Mouse (Mus musculus): ENCODE measurements at regions not wholly inside any gene's neighbourhood (a gene's known extent, or its start where the extent isn't known, plus 50 kb on each side); places are given as distances from the start of the nearest gene placed in this dataset.

DNA sequence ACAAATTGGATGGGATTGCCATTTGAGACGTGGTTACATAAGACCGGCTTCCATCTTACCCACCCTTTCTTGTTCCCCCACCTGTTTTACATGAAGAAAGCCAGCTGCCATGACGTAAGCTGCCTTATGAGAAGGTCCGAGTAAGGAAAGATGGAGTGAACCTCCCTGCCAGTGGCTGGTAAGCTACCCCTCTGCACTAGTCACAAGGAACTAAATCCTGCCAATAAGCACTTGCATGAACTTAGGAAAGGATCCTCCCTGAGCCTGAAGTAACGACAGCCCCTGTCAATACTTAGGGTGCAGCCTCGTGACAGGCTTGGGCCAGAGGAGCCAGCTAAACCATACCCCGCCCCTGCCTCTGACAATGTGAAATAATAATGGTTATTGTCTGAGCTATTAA, 62.8 kb upstream of the Gm47985 start:
- DNase-seq (ENCODE audit: low read depth), result no peak

DNA sequence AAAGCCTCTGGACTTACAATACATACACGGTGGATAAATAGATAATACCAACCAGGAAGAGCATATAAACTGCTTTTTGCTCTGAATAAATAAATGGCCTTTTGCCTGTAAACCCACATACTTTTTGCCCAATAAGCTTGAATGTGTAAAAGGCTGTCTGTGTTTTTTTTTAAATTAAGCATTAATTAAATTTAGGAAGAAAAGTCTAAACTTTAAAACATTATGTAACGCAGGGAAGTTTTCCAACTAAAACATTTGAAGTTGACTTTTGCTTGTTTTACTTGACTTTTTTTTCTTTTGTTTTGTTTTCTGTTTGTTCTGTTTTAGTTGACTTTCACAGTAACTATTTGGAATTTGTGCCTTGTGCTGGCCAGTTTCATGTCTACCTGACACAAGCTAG, 60.7 kb upstream of the Gm47985 start:
- no peak for DNase-seq (ENCODE audit: low read depth)

DNA sequence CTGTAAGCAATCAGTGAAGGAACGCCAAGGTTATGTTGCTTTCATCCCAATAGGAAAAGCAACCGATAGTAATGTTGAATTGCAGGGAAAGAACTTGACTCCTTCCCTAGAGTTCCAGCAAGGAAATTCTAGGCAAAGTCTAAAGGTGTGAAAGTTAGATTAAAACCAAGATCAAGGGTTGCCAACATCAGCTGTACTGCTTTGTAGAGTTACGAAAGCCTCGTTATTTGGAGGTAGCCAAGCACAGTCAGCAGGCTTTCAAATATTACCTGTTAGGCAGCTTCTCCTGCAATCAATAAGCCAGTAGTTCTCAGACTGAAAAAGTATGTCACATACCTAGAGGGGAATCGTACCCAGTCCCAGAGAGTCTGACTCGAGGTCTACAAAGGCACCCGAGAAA, 58.4 kb upstream of the Gm47985 start:
- DNase-seq (ENCODE audit: low read depth), result no peak

DNA sequence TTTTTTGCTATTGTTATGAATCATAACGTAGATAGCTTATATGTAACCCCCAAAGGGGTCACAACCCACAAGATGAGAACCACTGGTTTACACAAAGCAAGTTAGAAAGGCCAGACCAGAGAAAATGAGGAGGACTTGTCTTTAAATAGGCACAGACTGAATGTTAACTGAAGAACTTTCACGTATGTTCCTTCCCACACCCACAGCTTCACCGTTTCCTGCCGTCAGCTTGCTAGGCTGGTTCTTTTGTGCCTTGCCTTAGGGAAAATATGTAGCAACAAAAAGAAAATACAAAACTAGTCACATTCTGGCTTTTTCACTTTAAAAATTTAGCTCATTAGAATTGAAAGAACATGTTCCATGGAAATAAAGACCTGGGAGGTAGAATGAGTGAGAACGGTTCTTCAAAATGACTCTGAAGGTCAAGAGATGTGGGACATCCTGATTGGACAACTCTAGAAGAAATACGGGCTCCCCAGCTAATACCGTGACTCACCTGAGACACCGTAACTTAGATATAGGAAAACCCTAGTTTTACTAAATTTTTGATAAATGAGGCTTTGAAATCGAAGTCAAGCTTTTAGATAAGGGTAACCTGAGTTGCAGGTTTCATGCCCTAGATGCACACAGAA, 57.2 kb upstream of the Gm47985 start:
- no peak for DNase-seq (ENCODE audit: low read depth)

DNA sequence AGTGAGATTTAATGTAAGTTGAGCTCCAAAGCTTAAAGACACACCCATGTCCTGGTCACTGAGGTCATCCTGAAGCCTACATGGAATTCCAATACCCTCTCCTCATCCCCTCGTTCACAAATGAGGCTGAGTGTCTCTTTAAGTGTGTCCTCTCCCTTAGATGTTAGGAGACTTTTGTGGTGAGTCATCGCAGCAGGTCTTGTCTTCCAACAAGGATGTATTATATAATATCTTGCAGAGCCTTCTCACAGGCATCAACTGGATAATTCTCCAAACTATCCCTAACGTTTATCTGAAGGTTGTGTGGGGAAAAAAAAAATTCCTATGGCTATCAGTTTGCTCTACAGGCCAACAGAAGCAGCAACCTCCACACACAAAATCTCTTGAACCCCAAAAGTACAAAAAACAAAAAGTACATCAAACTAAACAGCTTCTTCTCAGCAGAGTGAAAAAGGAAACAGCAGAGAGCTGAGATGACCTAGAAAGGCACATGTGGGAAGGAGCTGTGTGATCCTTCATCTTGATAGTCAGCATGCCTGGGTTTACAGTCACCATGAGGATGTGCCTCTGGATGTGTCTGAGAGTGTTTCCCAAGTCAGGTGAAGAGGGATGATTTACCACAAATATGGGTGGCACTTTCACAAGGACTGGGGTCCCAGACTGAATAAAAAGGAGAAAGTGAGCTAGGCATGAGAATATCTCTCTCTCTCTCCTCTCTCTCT, 56.4 kb upstream of the Gm47985 start:
- DNase-seq (ENCODE audit: low read depth), result no peak

DNA sequence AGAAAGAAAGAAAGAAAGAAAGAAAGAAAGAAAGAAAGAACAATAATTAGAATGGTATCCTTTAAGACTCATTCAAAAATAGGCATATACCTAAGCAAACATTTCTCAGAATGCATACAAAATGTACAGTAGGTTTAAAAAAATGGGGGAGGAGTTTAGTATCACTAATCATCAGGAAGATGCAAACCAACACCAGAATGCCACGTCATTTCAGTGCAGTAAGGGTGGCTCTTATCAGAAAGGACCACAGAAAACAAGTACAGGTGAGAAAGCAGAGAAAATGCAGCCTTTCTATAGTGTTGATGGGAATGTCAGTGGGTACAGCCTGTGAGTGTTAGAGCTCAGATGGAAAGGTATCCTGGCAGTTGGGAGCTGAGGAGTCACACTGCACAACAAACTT, 55.6 kb upstream of the Gm47985 start:
- DNase-seq (ENCODE audit: low read depth), result no peak

DNA sequence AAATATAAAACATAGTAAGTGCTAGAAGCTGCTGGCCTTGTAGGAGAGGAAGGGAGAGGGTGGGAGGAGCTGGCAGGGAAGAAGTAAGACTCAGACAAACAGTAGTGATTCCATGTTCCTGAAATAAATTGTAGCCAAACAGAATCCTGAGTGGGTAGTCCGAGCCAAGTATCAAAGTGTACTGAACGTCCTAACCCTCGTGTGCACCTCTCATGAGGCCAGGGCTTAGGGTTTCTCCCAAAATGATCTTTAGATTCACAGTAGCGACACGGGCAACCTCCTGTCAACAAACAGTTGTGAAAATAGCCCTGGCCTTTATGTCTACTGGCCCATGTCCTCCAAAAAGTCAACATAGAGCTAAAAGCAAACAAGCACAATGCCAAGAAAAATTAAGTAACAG, 54.3 kb upstream of the Gm47985 start:
- no peak for DNase-seq (ENCODE audit: low read depth)

DNA sequence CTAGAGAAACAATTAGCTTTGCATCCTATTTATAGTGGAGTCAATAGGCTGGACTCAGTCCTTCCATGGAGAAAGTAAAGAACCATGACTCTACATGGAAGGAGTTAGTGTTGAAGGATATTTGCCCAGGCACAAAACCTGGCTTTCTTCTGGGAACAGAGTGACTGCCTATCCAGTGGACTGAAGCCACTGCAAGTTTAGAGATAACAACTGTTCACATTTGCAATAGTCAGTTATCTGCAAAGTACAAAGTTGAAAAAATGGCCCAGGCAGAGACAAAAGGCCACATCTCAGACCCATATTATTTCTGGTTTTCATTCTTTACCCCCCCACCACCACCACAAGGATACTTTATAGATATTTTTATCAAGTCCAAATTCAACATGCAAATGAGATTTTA, 53.4 kb upstream of the Gm47985 start:
- DNase-seq (ENCODE audit: low read depth), result no peak

DNA sequence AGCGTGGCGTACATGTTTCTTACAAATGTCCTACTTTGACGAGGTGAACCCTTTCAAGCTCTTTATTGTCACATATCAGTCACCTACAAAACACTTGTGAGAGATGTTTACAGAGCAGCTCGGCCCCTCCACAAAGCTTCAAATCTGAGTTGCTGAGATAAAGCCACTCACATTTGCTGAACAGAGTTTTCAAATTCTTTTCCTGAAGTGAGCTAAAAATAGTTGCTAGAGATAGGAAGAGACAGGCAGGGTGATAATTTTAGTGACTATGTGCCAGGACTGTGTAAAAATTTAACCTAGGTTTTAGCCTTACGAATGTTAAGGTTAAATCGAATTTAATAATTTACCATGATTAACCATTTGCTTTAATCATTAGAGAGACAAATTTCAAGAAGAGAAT, 52.3 kb upstream of the Gm47985 start:
- DNase-seq (ENCODE audit: low read depth), result no peak

DNA sequence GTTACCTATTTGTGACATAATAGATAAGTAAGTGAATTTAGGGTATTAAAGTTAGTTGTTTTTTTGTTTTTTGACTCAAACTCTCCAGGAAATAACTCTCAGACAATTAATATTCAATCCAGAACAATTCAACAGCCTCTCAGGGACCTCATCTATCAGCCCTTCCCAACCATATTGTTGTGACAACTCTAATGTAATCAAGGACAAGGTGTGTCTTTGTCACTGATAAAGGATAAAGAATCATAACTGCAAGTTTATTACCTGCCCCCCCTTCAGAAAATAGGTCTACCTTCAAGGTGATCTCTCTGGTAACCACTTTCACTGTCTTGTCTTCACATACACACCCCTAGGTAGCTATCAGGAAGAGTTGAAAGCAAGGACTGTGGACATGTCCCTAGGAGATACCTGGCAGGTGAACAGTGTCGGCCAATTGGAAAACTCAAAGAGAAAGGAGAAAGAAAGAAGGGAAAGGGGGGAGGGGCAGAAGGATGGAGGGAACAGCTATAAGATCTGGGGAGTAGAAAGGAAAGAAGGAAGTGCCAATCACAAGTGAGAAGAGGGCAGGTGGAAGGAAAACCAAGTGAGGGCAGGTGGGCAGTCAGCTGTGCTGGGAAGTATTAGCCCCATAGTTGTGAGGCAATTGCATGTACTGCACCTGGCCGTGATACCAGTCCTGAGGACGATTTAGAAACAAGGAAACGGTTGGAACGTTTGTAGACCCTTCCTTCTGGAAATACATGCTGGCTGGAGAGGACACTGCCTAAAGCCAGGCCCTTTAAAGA, 51.3 kb upstream of the Gm47985 start:
- no peak for DNase-seq (ENCODE audit: low read depth)

DNA sequence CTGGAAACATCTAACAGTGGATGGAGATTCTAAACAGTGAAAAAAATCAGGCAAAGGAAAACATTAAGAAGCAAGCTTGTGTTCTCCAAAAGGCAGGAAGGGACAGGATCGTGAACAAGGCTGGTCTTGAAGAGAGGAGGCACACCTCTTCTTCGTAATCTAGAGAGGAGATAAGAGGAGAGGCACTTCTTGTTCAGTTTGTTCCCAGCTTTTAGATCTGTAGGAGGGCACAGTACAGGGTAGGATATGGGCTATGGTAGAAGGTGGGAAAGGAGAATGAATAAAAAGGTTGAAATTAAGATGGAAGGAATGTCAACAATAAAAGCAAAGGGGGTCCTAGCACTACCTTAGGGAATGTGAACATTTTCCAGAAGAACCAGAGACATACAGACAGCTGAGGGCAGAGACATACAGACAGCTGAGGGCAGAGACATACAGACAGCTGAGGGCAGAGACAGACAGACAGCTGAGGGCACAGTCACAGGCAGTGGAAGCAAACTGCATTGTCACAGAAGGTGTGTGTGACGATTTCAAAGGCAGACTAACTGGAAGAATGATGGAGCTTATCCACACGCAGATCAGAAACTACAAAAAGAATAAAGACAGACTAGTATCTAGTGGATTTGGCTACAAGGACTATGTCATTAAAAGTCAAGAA, 50.6 kb upstream of the Gm47985 start:
- DNase-seq (ENCODE audit: low read depth), result no peak
